Mouse (Mus musculus): ENCODE measurements around the gene Pgk1.
"Not testable (repeated sequence)": the region's sequence is repeated elsewhere in the genome, so short reads cannot be mapped to it uniquely, and the experiment has no call there.

Gene Pgk1

DNA sequence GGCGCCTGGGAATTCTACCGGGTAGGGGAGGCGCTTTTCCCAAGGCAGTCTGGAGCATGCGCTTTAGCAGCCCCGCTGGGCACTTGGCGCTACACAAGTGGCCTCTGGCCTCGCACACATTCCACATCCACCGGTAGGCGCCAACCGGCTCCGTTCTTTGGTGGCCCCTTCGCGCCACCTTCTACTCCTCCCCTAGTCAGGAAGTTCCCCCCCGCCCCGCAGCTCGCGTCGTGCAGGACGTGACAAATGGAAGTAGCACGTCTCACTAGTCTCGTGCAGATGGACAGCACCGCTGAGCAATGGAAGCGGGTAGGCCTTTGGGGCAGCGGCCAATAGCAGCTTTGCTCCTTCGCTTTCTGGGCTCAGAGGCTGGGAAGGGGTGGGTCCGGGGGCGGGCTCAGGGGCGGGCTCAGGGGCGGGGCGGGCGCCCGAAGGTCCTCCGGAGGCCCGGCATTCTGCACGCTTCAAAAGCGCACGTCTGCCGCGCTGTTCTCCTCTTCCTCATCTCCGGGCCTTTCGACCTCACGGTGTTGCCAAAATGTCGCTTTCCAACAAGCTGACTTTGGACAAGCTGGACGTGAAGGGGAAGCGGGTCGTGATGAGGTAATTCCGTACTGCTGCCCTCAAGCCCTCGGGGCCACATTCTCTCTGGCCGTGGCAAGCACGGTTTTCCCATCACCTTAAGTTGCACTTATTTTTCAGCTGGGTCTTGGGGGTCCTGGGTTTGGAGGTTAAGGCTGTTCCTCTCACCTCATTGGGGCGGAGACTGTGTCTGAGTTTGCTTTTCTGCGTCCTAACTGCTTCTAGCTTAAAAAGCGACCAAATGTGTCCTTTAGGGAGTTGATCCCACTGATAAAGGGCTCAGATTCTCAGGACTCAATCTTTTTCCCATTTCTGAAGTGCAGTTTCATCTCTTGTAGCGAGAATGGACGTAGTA, at the start of gene Pgk1:
Gene Pgk1 (plus strand): TSS at position 388 of the 937 bp plus-strand sequence.
- DNase-seq, result peak; percentile 79 to 97

- DNase-seq, result no peak
These were observed 47.4 kb upstream of the Pgk1 start for GRCm38 (mm10) chrX:106139309-106140070.

GRCm38 (mm10) chrX:106142936-106143335, 44.0 kb upstream of the Pgk1 start, which contains the start of gene Tlr13:
TSS of gene Tlr13 (plus strand) at chrX:106143204.
- DNase-seq, result no peak

- no peak for DNase-seq
These were observed 38.7 kb upstream of the Pgk1 start for GRCm38 (mm10) chrX:106148185-106148584.

DNA sequence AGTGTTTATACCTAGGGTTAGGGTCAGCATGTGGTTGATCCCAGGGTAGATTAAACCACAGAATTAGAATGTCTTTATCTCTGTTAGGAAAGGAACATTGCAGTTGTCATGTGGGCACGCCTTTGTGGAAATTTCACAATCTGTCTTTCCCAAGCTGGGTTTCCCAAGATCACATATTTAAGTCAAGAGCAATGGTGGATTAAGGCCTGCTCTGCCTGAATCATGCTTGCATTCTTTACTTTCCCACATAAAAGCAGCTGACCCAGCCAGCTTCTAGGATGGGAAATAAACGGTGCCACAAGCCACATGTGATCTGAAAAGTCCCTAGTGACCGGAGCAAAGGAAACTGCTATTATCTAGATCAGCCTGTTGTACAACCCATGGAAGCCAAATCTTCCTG, 37.4 kb upstream of the Pgk1 start:
- no peak for DNase-seq

GRCm38 (mm10) chrX:106154180-106154586, 32.7 kb upstream of the Pgk1 start:
- no peak for DNase-seq

DNA sequence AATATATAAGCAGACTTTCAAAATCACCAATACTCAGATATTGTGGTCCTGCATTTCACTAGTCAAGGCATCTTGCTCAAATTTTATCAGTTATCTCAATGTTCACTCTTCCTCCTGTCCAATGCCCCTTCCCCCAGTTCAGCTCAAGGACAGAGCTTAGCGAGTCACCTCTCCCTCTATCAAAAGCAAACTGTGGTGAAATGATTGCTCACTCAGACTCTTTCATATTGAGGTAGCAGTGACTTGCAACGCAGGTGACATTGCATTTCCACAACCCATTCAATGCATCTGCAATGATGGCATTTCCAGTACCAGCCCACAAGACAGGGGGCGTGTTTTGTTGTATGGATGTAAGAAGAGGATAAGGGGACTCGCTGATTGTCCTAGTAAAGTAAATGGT, 31.0 kb upstream of the Pgk1 start:
- DNase-seq, result no peak

DNA sequence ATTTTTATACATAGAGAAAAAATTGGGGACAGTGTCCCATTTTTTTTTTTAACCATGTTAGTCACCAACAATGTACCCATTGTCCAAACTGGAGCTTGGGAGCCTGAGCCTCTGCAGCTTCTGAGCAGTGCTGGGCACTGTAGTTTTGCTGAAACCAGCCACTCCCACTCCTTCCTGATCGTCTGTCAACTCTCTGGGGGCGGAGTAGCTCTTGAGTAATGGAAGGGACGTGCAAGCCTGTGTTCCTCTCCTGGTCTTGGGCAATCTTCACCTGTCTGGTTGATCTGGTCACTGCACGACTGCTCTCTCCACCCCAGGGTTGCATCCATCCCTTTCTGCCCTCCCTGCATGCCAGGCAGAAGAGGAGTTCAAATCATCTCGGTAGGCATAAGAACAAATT, 22.9 kb upstream of the Pgk1 start:
- DNase-seq, result no peak

DNA sequence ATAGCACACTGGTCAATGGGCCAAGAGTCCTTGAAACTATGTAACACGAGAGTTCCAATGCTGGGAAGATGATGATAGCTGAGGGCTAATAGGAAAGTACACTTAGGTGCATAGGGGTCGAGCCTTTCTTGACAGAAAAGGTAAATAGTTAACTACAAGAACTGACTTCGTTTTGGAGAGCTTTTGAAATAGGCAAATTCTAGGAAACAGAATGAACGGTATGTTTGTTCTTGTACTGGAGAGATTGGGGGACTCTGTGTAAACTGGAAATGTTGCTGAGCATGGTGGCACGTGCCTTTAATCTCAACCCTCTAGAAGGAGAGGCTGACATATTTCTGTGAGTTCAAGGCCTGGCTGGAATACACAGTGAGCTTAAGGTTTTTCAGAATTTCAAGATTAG, 22.3 kb upstream of the Pgk1 start:
- DNase-seq, result no peak

DNA sequence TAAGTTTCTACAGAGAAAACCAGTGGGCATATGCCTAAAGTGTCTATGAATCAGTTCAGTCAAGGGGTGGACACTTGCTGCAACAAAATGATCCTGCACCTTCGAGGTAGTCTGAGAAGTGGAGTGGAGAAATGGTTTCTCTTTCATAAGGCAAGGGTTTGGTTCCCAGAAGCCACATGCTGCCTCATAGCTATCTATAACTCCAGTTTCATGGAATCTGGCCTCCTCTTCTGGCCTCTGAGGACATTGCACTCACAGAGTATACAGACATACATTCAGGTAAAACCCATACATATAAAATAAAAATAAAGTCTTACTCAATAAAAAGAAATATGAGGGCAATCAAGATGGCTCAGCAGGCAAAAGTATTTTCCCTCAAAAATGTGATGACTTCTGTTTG, 21.8 kb upstream of the Pgk1 start:
- DNase-seq, result no peak

GRCm38 (mm10) chrX:106171106-106171852, 15.6 kb upstream of the Pgk1 start:
- peak; percentile 71 to 74 for DNase-seq

DNA sequence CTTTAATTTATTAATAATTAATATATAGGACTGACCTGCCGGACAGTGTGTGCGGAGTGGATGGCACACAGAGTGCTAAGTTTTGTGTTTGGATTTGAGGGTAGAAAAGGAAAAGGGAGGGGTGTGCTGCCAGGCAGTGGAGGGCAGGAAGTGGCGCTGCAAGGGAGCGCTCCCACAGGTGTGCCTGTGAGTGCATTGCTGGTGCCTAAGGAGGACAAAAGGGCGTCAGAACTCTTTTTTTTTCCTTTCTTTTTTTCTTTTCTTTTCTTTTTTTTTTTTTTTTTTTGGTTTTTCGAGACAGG, 15.1 kb upstream of the Pgk1 start:
- DNase-seq, result no peak

DNA sequence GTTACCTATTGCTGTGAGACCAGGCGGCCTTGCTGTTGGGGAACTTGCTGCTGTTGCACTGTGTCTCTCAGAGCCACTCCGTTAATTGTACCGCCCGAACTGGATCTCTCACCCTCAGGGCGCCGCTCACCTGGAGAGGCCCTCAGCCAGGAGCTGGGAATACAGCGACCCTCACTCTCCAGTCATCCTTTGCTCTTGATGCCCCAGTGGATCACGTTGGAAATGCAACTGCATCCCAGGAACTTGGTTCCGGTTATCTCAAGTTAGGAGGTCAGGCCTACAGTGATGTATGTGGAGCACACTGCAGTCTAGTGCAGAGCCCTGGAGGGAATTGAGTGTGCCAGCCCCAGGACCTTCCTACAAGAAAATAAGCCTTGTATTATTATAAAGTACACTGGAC, 10.6 kb upstream of the Pgk1 start:
- DNase-seq, result no peak

GRCm38 (mm10) chrX:106184279-106184678, 2.6 kb upstream of the Pgk1 start:
- DNase-seq, result no peak

DNA sequence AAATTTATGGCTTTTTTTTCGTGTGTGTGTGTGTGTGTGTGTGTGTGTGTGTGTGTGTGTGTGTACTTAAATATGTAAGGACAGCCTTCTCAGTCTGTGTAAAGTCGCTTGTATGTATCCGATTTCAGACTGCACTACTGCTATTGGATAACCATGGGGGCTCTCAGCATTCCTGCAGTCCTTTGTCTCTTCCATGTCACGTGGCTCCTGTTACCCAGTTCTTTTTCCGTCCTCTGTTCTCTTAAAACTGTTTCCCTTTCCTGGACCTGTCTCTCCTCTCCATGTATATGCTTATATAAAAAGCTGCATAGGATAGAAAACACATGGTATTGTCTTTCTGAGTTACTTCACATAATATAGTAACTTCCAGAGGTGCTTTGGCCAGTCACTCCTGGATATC, 1.2 kb upstream of the Pgk1 start:
- DNase-seq, result no peak

GRCm38 (mm10) chrX:106187737-106188136, 837 bp downstream of the Pgk1 start:
- DNase-seq, result peak; percentile 26 to 33

GRCm38 (mm10) chrX:106189356-106189755, 2.5 kb downstream of the Pgk1 start:
- DNase-seq, result no peak

DNA sequence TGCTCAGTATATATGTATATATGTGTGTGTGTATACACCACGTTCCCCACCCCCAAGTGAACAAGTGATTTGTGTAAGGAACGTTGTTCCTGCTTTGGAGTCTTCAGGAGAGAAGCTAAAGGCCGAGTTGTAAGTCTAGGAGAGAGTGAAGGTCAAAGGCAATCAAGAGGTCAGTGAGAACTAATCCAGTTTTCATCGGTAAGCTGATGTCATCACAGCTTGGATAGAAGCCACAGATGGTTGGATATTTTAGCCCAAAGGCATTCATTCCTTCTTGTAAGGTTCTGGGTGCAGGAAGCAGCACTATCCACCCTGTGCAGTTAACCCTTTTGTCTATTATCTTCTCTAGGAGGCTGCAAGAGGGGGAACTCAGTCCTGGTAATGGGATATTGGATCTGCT, 3.2 kb downstream of the Pgk1 start:
- no peak for DNase-seq

DNA sequence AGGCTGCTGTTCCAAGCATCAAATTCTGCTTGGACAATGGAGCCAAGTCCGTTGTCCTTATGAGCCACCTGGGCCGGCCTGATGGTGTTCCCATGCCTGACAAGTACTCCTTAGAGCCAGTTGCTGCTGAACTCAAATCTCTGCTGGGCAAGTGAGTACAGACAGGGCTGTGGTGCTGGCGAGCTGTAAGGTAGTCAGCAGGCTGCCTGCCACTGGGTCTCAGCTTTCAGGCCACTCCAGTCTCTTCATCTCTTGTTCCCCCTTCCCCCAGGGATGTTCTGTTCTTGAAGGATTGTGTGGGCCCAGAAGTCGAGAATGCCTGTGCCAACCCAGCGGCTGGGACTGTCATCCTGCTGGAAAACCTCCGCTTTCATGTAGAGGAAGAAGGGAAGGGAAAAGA, 7.5 kb downstream of the Pgk1 start:
- DNase-seq, result not testable (repeated sequence)

DNA sequence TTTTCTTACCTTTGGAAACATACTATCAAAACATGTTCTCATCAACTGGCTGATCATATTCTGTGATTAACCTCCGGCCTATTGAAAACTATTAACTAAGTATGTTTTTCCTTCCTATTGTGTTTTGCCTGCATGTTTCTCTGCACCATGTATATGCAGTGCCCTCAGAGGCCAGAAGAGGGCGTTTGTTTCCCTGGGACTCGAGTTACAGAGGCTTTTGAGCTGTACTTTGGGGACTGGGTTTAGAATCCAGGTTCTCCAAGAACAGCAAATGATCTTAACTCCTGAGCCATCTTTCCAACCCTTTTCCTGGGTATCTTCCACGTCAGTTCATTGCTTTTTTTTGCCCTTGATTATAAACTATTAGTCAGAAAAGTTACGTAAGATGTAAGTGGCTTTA, 10.4 kb downstream of the Pgk1 start:
- no peak for DNase-seq

GRCm38 (mm10) chrX:106198904-106199303, 12.0 kb downstream of the Pgk1 start:
- no peak for DNase-seq

DNA sequence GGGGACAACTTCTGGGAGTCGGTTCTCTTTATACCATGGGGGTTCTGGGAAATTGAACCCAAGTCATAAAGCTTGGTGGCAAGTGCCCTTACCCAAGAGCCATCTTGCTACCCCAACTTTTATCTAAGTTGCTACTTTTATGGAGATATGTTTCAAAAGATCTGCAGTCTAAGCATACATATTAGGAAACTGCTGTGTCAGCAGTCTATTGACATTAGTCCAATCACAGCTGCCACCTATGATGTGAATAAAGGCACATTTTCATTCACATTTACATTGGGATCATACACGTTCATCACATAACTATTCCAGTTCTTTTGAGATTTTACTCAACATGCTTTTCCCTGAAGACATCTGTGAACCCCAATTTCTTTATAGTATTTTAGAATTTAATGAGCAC, 22.2 kb downstream of the Pgk1 start:
- no peak for DNase-seq

All from cerebellum, adult 18-20 months (tissue).